Mouse (Mus musculus) CD8-positive naive resting alpha-beta T cell, adult 2 months (primary cell): ENCODE data around the gene Defb7.

ENCODE experiments used
- DNase-seq, 2 experiments: peaks; one replicate each; pipeline ENCODE4 v3.0.0; 2022; ENCODE audit warnings: low read depth in 2 of 2, low spot score in 2 of 2

Gene Defb7

DNA sequence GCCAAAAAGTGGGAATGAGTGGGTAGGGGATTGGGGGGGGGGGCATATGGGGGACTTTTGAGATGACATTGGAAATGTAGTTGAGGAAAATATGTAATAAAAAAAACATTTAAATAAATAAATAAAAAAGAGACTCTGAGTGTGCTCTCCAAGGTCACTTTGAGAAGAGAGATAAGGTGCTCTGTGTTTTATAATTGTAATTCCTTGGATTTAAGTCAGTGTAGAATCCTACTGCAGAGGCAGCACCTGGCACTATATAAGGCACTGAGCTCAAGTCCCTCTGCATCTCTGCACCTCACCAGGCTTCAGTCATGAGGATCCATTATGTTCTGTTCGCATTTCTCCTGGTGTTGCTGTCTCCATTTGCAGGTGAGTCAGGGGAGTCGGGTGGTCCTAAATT lies at the start of gene Defb7:
Defb7 (plus strand) TSS at position 301 of the 400 bp plus-strand sequence.
- no peak for DNase-seq

DNA sequence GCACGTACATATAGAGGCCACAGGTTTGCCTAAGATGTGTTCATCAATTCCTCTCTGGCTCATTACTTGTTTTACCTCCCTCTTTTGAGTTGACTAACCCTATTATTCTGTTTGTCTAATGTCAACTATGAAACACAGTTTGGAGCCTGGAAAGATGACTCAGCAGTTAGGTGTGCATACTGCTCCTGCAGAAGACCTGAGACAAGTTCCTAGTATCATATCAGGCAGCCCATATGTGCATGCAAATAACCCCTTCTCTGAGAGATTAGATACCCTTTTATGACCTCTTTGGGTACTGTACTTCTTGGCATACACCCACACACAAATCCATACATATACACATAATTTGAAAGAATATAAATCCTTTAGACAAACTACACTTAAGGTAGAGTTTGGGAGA lies 48.5 kb upstream of the Defb7 start:
- DNase-seq = no peak

DNA sequence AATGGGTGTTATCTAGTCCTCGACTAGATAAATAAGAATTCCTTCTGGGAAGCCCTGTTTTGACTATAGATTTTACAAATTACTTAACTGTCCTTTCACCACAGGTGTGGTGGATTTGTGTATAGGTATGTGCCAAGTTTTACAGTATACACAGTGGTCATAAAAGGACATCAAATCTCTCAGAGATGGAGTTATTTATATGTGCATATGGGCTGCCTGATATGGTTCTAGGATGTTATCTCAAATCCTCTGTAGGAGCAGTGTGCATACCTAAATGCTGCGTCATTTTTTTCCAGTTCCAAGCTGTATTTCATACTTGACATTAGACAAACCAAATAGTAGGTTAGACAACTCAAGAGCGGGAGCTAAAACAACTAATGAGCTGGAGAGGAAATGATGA lies 33.5 kb upstream of the Defb7 start:
- DNase-seq = no peak

DNA sequence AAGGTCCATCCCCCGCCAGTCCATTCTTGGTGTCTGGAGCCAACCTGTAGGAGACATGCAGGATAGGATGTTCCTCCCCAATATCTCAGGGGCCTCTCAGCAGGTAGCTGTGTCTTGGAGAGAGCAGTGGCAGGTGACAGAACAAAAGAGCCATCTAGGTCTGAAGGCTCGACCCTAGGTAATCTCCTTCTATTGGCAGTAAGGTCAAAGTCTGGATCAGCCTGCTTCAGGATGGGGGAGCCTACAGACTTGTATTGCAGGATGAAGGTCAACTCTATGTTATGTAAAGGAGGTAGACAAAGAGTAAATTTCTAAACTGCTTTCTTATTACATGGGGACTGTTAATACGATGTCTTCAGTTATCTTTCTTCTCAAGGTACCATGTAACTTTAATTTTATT lies 25.9 kb upstream of the Defb7 start:
- DNase-seq = no peak

DNA sequence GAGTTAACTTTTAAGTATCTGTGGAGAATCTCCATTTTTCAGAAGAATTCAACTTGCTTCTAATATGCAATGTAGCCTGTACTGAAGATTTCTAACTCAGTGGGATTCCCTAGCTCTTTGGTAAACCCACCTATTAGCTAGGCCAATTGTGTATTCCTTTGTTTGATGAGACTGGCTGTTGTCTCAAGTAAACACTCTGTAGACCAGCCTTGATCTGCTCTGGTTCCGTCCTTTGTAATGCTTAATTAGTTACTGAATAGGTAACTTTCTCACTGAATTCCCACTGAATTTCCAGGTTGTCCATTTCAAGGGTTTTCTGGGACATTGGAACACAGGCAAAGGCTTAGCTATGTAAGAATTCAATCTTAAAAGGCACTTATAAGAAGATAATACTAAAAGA lies 5.6 kb downstream of the Defb7 start:
- DNase-seq = no peak

DNA sequence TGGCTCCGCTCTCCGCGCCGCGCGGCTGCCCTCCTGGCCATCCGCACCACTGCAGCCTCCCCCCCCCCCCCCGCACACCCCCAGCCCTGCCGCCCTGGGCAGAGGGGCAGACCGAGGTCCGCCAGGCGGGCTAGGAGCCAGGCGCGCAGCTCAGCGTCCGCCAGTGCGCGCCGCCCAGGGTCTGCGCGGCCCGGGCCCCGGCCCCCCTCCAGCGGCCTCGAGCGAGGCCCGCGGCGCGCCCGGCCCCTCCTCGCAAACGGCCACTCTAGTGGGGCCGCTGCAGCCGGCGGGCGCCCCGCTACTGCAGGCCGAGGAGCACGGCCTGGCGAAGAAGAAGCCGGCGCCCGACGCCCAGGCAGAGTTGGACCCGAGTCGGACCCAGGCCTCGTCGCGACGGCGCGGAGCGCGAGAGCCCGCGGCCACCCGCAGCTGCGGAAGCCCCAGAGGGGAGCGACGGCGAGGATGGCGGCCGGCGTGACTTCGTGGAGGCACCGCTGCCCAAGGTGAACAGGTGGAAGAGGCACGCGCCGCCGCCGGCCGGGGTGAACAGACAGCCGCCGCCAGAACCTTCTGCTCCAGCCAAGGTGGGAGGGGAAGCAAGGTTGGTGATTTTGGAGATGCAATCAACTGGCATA lies 40.4 kb downstream of the Defb7 start:
- DNase-seq = no peak

DNA sequence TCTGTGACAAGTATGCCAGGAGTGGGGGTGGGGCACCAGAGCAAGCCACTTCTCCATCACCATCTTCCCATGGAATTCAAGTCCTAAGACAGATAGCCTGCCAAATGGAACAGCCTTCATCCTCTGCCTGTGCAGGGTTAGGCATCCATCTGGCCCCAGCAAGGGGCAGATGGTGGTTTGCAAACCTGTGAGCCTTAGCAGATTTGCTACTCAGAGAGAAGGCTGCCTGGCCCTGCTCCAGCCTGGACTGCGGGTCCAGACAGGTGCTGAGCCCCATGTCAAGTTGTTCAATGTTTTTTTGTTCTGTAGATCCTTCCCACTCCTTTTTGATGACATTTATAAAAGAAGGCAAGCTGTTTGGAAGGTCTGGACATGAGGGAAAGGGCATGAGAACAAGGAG lies 45.5 kb downstream of the Defb7 start:
- DNase-seq = no peak
